Mouse (Mus musculus): ENCODE results near the gene Il24. TPM values are rescaled to one million over a fixed set of nuclear protein-coding genes. Genes with fewer than 3 reads are reported as not detected.

The Il24 gene
- polyA plus RNA-seq, 1 experiment from 2014 or later = not detected

DNA sequence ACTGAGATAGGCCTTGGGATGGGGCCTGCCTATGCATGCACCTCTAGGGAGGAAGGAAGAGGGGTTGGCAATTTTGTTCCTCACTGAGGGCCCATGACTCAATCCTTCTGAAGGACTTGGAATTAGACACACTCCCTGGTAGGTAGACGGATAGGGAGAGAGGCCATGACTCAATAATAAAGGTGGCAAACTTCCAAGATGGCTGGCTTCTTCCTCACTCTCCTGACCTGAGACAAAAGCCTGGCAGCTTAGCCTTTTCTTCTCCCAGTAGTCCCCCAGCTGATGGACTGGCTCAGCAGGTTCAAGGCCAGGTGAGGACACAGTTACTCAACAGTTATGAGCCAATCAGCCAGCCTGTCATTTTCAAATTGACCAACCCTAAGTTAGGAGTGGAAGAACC lies 5.2 kb upstream of the Il24 start:
- Histone ChIP-seq H3K9ac (ENCODE audit: low read depth, low read length) (no peak overlapping the region), H3K4me1 (ENCODE audit: control insufficient read depth, insufficient read depth, low read length) (no peaks in the 10 kb centered on the region), H3K36me3 (ENCODE audit: control insufficient read depth, insufficient read depth, low read length) (no peaks in the 10 kb centered on the region), H3K27ac (replicated peaks; ENCODE audit: low read depth, low read length) (no peak overlapping the region), H3K4me3 (ENCODE audit: low read depth, low read length) (no peak overlapping the region), H3K4me2 (ENCODE audit: low read depth, low read length) (no peak overlapping the region), H3K27me3 (replicated peaks; ENCODE audit: control insufficient read depth, insufficient read depth, low read length) (no peaks in the 10 kb centered on the region), H3K9me3 (ENCODE audit: control insufficient read depth, low read length) (no peaks in the 10 kb centered on the region)
- no peak for ATAC-seq (ENCODE audit: low read depth)
- WGBS = 69% methylated on average over 1 of the region's 1 CpGs
- no peak for DNase-seq (ENCODE audit: low spot score)

DNA sequence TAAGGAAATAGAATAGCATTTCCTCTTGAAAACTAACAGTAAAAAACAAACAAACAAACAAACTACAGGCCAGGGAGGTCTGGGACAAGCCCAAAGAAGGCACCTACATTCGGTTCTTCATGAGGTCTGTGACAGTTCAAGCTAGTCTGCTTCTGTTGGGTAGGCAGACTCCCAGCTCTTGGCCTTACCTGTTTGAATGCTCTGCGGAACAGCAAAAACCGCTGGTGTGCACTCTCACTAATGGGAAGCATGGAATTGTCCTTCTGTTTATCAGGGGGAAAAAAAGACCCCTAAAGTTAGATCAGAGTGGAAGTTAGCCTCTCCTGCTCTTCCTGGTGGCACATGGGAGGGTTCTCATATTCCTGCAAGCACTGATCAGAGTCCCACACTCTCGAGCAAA lies 4.1 kb downstream of the Il24 start:
- Histone ChIP-seq H3K4me2 (ENCODE audit: low read depth, low read length) (no peak overlapping the region), H3K36me3 (ENCODE audit: control insufficient read depth, insufficient read depth, low read length) (no peaks in the 10 kb centered on the region), H3K27me3 (replicated peaks; ENCODE audit: control insufficient read depth, insufficient read depth, low read length) (peaks cover 16% of the 10 kb centered on the region), H3K4me3 (ENCODE audit: low read depth, low read length) (no peak overlapping the region), H3K4me1 (ENCODE audit: control insufficient read depth, insufficient read depth, low read length) (no peaks in the 10 kb centered on the region), H3K27ac (replicated peaks; ENCODE audit: low read depth, low read length) (no peak overlapping the region), H3K9ac (ENCODE audit: low read depth, low read length) (no peak overlapping the region), H3K9me3 (ENCODE audit: control insufficient read depth, low read length) (no peaks in the 10 kb centered on the region)
- 84% methylated on average over 4 of the region's 4 CpGs for WGBS
- DNase-seq (ENCODE audit: low spot score) = no peak
- ATAC-seq (ENCODE audit: low read depth) = no peak

DNA sequence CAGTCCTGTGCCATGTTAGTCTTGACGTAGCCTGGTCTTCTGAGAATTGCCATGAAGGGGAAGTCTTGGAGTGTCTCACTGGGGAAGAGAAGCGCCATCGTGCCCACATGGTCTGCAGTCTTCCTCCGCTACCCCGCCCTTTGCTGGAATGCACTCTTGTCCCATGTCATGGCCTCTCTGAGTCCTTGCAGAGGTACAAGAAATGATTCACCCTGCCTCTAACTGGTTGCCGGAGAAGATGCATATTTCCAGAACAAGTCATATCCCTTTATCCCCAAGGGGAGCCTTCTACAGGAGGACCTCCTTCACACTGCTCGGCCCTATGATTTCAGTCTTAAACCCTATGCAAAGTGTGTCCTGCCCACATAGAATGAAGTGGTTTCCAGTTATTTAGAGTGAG lies 7.3 kb downstream of the Il24 start:
- no peak overlapping the region for H3K27ac ChIP-seq (replicated peaks; ENCODE audit: low read depth, low read length)
- H3K36me3 ChIP-seq (ENCODE audit: control insufficient read depth, insufficient read depth, low read length) = no peaks in the 10 kb centered on the region
- H3K27me3 ChIP-seq (replicated peaks; ENCODE audit: control insufficient read depth, insufficient read depth, low read length) = peaks cover 26% of the 10 kb centered on the region
- H3K9me3 ChIP-seq (ENCODE audit: control insufficient read depth, low read length) = no peaks in the 10 kb centered on the region
- ATAC-seq (ENCODE audit: low read depth) (no peak), DNase-seq (ENCODE audit: low spot score) (no peak)
- 91% methylated on average over 7 of the region's 7 CpGs for WGBS
- H3K4me3 ChIP-seq (ENCODE audit: low read depth, low read length) = no peak overlapping the region
- no peak overlapping the region for H3K9ac ChIP-seq (ENCODE audit: low read depth, low read length)
- H3K4me1 ChIP-seq (ENCODE audit: control insufficient read depth, insufficient read depth, low read length) = no peaks in the 10 kb centered on the region
- no peak overlapping the region for H3K4me2 ChIP-seq (ENCODE audit: low read depth, low read length)

DNA sequence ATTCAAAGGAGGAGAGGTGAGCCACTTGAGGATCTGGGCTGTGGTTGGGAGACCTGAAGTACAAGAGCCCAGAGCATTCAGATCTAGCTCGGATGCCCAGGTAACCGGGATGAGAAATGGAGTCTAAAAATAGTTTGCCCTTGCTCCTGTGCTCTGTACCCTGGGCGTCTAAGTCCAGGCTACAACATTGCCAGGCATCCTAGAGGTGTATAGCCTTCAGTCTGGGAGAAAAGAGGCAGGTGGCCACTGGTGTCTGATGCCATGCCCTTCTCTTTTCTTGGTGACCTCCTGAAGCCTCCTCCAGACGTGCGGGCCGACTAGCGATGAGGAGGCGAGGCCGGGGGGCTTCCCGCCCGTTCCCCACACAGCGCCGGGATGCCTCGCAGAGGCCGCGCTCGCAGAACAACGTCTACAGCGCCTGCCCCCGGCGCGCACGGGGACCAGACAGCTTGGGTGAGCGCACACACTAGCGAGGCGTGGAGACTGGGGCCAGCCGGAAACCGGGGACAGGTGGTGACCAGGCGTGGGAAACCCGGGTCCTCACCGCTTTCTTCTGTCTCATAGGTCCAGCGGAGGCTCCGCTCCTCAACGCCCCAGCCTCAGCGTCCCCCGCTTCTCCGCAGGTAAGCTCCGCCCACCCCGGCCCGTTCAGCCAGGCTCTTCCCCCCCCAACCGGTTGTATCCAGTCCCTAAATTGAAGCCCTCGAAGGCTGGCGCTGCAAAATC lies 9.2 kb downstream of the Il24 start:
- DNase-seq (ENCODE audit: low spot score) (peak; percentile 24), ATAC-seq (ENCODE audit: low read depth) (peak; percentile 64)
- peak overlapping the region; percentile 65 for H3K4me2 ChIP-seq (ENCODE audit: low read depth, low read length)
- H3K27me3 ChIP-seq (replicated peaks; ENCODE audit: control insufficient read depth, insufficient read depth, low read length) = peaks cover 26% of the 10 kb centered on the region
- WGBS = 3% methylated on average over 35 of the region's 43 CpGs
- no peaks in the 10 kb centered on the region for H3K4me1 ChIP-seq (ENCODE audit: control insufficient read depth, insufficient read depth, low read length)
- H3K9me3 ChIP-seq (ENCODE audit: control insufficient read depth, low read length) = no peaks in the 10 kb centered on the region
- no peaks in the 10 kb centered on the region for H3K36me3 ChIP-seq (ENCODE audit: control insufficient read depth, insufficient read depth, low read length)
- H3K27ac ChIP-seq (replicated peaks; ENCODE audit: low read depth, low read length) = no peak overlapping the region
- peak overlapping the region; percentile 40 for H3K4me3 ChIP-seq (ENCODE audit: low read depth, low read length)
- peak overlapping the region; percentile 55 for H3K9ac ChIP-seq (ENCODE audit: low read depth, low read length)

DNA sequence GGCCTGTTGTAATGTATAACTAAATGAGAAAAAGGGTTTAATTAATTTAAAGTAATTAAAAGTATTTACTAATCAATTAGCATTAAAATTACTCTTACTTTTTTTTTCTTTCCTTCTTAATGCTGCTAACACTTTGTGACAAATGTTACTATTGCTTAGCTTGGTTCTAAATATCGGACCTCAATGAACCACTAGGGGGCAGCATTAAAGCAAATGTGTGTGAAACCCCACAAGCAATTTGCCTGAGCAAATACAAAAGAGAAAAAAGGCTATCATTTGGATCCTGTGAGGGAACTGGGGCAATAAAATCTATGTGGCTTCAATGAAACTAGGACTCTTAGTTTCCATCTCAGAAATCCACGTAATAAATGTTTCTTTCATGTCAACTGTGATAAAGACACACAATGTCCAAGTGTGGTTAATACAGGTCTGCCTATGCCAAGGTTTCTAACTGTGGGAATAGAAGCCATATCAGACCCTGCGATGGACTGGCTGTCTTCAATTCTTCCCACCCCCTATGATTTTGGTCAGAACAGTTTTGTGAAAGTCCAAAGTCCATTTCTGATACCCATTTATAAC lies 10.2 kb downstream of the Il24 start:
- Histone ChIP-seq H3K27me3 (replicated peaks; ENCODE audit: control insufficient read depth, insufficient read depth, low read length) (peaks cover 26% of the 10 kb centered on the region), H3K9ac (ENCODE audit: low read depth, low read length) (no peak overlapping the region), H3K4me3 (ENCODE audit: low read depth, low read length) (no peak overlapping the region), H3K4me1 (ENCODE audit: control insufficient read depth, insufficient read depth, low read length) (no peaks in the 10 kb centered on the region), H3K36me3 (ENCODE audit: control insufficient read depth, insufficient read depth, low read length) (no peaks in the 10 kb centered on the region), H3K9me3 (ENCODE audit: control insufficient read depth, low read length) (no peaks in the 10 kb centered on the region), H3K27ac (replicated peaks; ENCODE audit: low read depth, low read length) (no peak overlapping the region), H3K4me2 (ENCODE audit: low read depth, low read length) (no peak overlapping the region)
- 24% methylated on average over 3 of the region's 3 CpGs for WGBS
- ATAC-seq (ENCODE audit: low read depth) = no peak
- DNase-seq (ENCODE audit: low spot score) = peak; percentile 88

DNA sequence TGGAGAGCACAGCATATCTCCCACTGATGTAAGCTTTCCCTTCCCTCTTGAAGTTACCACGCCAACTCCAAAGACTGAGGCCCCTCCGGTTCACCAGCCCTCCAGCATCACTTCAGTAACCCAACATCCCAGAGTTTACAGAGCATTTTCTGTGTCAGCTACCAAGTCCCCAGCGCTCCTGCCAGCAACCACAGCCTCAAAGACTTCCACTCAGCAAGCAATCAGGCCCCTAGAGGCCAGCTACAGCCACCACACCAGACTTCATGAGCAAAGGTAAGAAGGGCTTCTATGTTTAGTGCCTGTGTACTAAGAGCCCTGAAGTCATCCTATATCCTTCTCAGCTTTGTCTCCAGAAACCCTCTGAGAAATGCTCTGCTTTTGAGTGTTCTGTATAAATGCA lies 11.3 kb downstream of the Il24 start:
- H3K36me3 ChIP-seq (ENCODE audit: control insufficient read depth, insufficient read depth, low read length) = no peaks in the 10 kb centered on the region
- no peak overlapping the region for H3K4me3 ChIP-seq (ENCODE audit: low read depth, low read length)
- no peaks in the 10 kb centered on the region for H3K9me3 ChIP-seq (ENCODE audit: control insufficient read depth, low read length)
- no peak for ATAC-seq (ENCODE audit: low read depth)
- H3K27me3 ChIP-seq (replicated peaks; ENCODE audit: control insufficient read depth, insufficient read depth, low read length) = peaks cover 26% of the 10 kb centered on the region
- no peak for DNase-seq (ENCODE audit: low spot score)
- no peak overlapping the region for H3K27ac ChIP-seq (replicated peaks; ENCODE audit: low read depth, low read length)
- H3K9ac ChIP-seq (ENCODE audit: low read depth, low read length) = no peak overlapping the region
- WGBS = 78% methylated on average over 3 of the region's 3 CpGs
- H3K4me2 ChIP-seq (ENCODE audit: low read depth, low read length) = no peak overlapping the region
- H3K4me1 ChIP-seq (ENCODE audit: control insufficient read depth, insufficient read depth, low read length) = no peaks in the 10 kb centered on the region

DNA sequence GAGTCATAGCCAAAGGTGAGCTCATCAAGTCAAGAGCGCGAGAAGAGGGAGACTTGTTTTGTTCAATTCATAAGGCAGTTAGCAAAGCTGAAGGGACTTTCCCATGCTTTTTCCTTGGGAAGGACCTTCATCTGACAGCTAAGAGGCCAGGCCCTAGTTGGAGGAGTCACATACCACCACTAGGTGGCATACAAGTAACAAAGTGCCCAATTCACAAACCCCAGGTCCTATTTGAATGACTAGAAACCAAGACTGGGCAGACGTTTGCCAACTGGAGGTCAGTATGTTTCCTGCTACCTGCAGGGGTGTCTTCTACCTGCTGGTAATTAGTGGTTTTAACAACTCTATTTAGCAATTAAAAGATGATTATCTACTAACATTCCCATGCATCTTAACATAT lies 12.1 kb downstream of the Il24 start:
- Histone ChIP-seq H3K36me3 (ENCODE audit: control insufficient read depth, insufficient read depth, low read length) (no peaks in the 10 kb centered on the region), H3K4me2 (ENCODE audit: low read depth, low read length) (no peak overlapping the region), H3K4me1 (ENCODE audit: control insufficient read depth, insufficient read depth, low read length) (no peaks in the 10 kb centered on the region), H3K27ac (replicated peaks; ENCODE audit: low read depth, low read length) (no peak overlapping the region), H3K9ac (ENCODE audit: low read depth, low read length) (no peak overlapping the region), H3K9me3 (ENCODE audit: control insufficient read depth, low read length) (no peaks in the 10 kb centered on the region), H3K27me3 (replicated peaks; ENCODE audit: control insufficient read depth, insufficient read depth, low read length) (peaks cover 26% of the 10 kb centered on the region), H3K4me3 (ENCODE audit: low read depth, low read length) (no peak overlapping the region)
- peak; percentile 69 for DNase-seq (ENCODE audit: low spot score)
- 50% methylated on average over 3 of the region's 3 CpGs for WGBS
- ATAC-seq (ENCODE audit: low read depth) = 0 out of 2 replicates have a peak, but pooled peaks have one; percentile 44

DNA sequence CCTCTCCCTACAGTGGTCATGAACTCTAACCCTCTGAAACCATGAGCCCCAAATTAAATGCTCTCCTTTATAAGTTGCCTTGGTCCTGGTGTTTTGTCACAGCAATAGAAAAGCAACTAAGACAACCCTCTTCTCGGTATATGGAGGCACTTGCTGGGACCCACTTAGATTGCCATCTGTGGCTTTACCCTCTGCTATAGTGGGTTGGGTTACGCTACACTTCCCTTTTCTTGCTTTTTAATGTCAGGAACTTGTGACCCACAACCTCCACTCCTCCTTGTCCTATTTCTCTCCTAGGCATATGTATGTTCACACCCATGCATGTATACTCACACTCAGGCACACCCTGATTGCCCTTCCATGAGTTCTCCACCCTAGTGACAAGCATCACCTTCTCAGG lies 14.3 kb downstream of the Il24 start:
- WGBS = 96% methylated on average over 2 of the region's 2 CpGs

More for the DNA sequence above, 14.3 kb downstream of the Il24 start:
- DNase-seq (ENCODE audit: low spot score) (no peak), ATAC-seq (ENCODE audit: low read depth) (no peak)
- Histone ChIP-seq H3K9ac (ENCODE audit: low read depth, low read length) (no peak overlapping the region), H3K9me3 (ENCODE audit: control insufficient read depth, low read length) (no peaks in the 10 kb centered on the region), H3K4me2 (ENCODE audit: low read depth, low read length) (no peak overlapping the region), H3K27me3 (replicated peaks; ENCODE audit: control insufficient read depth, insufficient read depth, low read length) (peaks cover 8% of the 10 kb centered on the region), H3K4me1 (ENCODE audit: control insufficient read depth, insufficient read depth, low read length) (no peaks in the 10 kb centered on the region), H3K36me3 (ENCODE audit: control insufficient read depth, insufficient read depth, low read length) (no peaks in the 10 kb centered on the region), H3K4me3 (ENCODE audit: low read depth, low read length) (no peak overlapping the region), H3K27ac (replicated peaks; ENCODE audit: low read depth, low read length) (no peak overlapping the region)

Measured in embryonic facial prominence, embryonic 14.5 days (tissue).